Mouse (Mus musculus): ENCODE results near the gene Chst11. TPM values are rescaled to one million over a fixed set of nuclear protein-coding genes. Genes with fewer than 3 reads are reported as not detected.

The Chst11 gene
- total RNA-seq, 2 experiments from 2014 or later: 2.8 to 3.4 TPM

DNA sequence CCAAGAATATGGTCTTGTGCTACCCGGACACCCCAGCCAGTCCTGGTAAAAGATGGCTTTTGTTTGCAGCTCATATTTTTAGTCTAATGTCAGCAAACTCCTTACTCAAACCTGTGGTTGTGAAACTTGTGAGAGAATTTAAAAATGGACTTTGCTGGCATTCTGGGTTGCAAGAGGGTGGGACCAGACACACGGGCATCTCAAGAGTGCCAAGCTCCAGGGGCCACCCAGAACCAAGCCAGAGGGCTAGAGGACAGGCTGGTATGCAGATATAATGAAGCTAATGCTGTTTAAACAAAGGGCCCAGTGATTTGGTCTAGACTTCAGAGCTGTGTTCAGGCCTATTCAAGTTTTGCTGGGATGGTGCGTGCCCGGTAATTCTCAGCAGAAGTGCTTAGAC lies 2.1 kb downstream of the Chst11 start:
- no peak for DNase-seq (ENCODE audit: low spot score)
- intact Hi-C loops (cut with DNase I): loop anchor here (2.0 to 10.0 kb wide), 4 partner anchors 55 to 367 kb away; no protein-coding TSS in a partner anchor

DNA sequence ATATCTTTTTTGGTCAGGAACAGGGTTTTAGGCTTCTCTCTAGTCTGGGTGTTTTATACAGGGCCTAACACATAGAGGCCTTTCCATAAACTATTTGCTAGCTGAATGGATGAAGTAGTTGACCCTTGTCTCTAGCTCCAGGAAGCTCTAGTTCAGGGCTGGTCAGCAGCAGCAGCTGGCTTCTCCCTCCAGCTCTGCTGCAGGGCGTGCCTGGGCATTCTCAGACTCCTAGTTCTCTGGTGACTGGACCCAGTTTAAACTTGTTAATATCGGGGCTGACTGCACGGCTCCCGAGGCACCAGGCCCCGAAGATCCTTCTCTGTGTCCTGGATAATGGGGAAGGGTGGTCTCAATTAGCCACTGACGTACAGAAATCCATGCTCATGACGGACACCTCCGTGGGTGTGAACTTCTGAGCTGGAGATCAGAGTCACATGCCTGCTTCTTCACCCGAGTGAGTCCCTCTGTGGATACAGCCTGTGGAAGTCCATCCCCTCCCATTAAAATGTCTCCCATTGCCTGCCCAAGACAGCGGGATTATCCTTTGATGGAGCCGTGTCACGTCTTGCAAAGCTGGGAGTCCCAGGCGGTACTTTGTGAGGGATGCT lies 4.2 kb downstream of the Chst11 start:
- no peak for DNase-seq (ENCODE audit: low spot score)
- intact Hi-C loops (cut with DNase I): loop anchor here (2.0 to 10.0 kb wide), 4 partner anchors 15 to 365 kb away; no protein-coding TSS in a partner anchor

DNA sequence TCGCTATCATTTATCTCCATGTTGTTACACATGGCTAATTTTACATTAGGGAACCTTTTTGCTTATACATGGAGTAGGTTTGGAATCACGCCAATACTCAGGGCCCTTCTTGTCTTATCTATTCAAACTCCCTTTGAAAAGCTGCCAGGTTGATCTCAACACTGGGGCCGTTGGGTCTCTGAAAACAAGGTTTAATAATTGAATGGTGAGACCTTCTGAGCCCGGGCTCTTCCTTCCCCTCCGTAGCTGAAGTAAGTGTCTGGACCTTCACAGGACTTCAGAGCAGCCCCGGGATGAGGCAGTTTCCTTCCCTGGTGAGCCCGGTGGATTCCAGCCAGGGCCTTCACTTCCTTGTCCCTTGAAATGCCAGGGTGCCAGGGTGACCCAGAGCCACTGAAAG lies 5.6 kb downstream of the Chst11 start:
- intact Hi-C loops (cut with DNase I): no loop called here
- DNase-seq (ENCODE audit: low spot score): no peak

DNA sequence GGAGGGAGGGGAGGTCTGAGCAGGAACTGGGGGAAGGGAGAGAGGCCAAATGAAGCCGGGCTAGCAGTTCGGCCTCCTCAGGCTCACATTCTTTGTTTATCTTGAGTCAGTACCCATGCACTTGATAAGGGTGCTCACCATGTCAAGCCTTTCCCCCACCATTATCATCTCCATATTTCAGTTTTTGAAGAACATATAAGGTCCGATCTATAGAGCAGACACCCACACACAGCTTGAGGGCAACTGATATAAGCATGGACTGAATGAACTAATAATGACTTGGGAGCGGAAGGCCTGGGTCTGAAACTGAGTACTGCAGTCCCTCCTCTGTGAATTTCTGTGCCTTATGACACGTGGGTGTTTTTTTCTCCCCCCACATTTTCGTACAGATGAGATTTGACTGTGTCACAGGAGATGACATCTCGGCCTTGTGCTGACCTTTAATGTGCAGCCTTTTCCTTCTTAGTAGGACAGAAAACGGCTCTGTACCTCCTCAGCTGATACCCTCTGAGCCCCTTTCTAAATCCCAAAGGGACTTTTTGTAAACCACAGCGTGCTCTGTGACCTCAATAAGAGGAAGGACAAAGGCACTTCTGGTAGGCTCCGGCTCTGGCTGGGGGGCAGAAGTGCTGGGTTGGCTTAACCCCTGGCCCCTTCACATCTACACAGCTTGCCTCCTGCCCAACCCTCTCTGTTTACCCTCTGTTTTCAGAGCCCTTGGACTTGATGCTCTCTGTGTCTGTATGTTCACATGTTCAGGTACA lies 6.6 kb downstream of the Chst11 start:
- no peak for DNase-seq (ENCODE audit: low spot score)
- intact Hi-C loops (cut with DNase I): no loop called here

DNA sequence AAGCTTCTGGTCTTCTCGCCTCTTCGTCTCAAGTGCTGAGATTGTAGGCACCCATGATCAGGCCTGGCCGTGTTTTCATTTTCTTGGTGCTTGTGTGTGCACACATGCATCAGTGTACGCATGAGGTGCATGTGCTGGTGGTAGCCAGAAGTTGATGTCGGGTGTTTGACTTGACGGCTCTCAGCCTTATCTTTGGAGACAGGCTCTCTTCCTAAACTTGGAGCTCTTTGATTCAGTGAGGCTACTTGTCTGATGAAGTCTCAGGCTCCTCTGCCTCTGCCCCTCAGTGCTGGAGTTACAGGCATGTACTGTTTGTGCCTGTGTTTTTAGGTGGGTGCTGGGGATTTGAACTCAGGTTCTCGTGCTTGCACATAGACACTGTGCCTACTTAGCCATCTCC lies 9.0 kb downstream of the Chst11 start:
- intact Hi-C loops (cut with DNase I): no loop called here
- DNase-seq (ENCODE audit: low spot score): no peak

DNA sequence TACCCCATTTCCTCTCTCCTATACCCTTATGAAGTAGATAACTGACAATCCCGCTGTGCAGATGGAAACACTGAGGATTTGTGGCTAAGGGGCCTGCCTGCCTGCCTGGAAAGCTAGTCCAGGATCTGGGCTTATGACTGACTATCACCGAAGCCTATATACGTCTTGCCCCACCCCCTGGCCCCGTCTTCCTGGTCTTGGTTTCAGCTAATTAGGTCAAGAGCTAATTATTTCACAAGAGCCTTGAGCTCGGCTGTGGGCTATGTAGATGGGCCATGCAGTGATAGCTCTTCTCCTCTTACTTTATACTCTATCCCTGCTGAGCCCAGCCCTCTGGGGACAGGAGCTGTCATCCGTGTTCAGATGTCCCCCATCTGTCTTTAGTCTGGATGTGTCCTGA lies 12.2 kb downstream of the Chst11 start:
- intact Hi-C loops (cut with DNase I): no loop called here
- DNase-seq (ENCODE audit: low spot score): no peak

DNA sequence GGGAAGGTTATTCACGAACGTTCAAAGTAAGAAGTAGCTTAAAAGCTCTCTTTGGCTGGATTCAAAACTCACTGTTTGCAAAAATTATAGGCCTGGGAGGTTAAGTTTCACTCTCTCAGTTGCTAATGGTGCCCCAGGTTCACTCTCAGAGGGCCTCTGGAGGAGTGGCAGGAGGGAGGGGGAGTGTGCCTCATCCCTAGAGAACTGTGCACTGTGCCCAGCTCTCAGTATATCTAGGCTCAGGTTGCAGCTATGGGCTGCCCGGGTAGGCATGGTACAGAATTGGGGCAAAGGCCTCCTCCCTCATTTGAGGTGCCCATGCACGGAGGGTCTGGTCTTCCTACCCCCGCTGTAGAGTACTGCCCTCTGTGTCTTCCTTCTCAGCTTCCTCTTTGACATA lies 14.9 kb downstream of the Chst11 start:
- intact Hi-C loops (cut with DNase I): no loop called here
- DNase-seq (ENCODE audit: low spot score): no peak

DNA sequence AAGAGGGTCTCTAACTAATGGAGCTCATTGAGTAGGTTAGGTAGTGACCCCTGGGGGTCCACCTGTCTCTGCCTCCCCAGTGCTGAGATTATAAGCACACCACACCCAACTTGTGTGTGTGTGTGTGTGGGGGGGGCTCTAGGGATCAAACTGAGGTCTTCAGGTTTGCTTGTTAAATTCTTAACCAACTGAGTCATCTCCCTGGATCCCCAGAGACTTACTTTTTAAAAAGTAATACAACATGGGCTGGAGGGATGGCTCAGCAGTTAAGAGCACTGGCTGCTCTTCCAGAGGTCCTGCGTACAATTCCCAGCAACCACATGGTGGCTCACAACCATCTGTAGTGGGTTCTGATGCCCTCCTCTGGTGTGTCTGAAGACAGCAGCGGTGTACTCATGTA lies 15.4 kb downstream of the Chst11 start:
- intact Hi-C loops (cut with DNase I): no loop called here
- DNase-seq (ENCODE audit: low spot score): no peak

DNA sequence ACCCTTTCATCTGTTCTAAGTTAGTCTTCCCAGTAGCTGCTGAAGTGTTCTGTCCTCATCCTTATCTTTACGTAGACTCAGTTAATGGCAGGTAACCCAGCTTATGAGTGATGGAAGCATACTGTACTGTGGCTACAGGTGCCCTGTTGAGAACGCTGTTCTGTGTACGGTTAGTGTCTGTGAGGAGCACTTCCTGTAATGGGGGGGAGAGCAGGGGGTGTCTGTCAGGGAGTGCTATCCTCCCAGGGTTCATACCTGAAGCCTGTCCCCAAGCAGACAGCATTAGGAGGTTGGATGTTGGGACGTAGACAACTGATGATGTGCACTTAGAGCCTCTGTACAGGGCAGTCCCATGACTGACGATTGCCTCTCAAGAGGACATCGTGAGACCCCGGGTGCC lies 18.6 kb downstream of the Chst11 start:
- intact Hi-C loops (cut with DNase I): loop anchor here (2.0 kb wide), 1 partner anchor 15 kb away; no protein-coding TSS in a partner anchor
- no peak for DNase-seq (ENCODE audit: low spot score)

DNA sequence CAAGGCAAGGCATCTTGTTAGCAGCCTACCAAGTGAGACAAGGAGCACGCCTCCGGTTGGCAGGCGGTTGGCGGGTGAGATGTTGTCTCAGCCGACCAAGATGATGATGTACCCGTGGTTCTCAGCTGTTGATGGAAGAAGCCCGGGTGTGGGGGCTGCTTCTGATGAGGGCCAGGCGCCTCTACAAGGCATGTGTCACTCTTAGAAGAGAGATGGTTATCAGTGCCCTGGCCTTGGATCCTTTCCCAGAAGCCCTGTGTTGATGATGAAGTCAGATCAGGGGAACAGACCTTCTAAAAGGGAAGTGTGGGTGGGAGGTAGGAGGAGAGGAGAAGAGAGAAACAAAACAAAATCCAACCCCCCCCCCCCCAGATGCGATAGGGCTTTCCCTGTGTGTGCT lies 19.1 kb downstream of the Chst11 start:
- no peak for DNase-seq (ENCODE audit: low spot score)
- intact Hi-C loops (cut with DNase I): loop anchor here (2.0 kb wide), 1 partner anchor 16 kb away; no protein-coding TSS in a partner anchor

DNA sequence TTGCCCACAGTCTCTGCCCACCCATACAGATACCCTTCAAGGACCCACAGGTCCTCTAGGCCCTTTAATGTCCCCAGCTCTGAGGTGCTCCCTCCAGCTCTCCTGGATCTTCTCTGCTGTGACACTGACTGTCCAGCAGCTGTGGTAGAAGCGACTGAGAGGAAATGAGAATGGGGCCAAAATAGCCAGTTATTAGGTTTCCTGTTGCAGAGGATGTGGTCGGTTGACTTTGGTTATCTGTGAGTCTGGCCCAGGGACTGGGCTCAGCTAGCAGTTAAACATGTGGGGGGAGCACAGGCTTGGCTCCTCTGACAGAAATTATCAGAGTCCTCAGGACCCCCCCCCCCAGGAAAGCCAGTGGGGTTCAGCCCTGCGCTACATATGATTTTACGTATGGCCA lies 19.7 kb downstream of the Chst11 start:
- DNase-seq (ENCODE audit: low spot score): no peak
- intact Hi-C loops (cut with DNase I): loop anchor here (2.0 kb wide), 1 partner anchor 16 kb away; no protein-coding TSS in a partner anchor

DNA sequence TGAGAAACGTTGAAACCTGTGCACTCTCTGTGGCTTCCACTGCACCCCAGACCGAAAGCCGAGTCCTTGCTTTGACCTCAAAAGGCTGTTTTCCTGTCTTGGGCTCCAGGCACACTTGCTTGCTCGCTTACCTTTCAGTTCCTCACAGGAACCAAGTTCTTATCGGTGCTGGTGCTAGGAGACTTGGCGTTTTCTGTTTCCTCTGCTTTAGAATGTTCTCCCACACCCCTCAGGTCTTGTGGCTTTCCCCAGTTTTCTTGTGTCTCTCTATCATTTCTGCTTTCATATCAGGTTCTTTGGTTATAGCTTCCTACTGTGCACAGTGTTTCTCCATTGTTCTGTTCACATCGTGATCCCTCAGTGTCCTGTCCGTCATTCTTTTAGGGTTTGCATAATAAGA lies 21.0 kb downstream of the Chst11 start:
- no peak for DNase-seq (ENCODE audit: low spot score)
- intact Hi-C loops (cut with DNase I): loop anchor here (1.0 kb wide), 1 partner anchor 23 kb away; no protein-coding TSS in a partner anchor

DNA sequence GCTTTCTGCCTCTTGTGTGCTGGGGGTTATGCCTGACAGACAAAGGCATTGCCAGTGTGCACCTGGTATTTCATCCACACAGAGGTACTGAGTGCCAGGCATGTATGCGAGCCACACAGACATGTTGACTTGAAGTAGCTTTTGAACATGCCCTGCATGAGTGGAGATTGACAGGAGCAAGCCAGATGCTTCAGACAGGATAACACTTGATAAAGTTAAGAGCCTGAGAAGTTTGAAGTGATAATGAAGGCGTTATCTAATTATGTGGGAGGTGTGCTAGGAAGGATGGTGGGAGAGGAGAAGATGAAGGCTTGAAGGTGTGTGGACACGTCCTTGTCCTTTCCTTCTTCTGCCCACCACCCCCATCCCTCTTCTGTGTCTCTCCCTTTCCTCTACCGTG lies 28.7 kb downstream of the Chst11 start:
- no peak for DNase-seq (ENCODE audit: low spot score)
- intact Hi-C loops (cut with DNase I): no loop called here

DNA sequence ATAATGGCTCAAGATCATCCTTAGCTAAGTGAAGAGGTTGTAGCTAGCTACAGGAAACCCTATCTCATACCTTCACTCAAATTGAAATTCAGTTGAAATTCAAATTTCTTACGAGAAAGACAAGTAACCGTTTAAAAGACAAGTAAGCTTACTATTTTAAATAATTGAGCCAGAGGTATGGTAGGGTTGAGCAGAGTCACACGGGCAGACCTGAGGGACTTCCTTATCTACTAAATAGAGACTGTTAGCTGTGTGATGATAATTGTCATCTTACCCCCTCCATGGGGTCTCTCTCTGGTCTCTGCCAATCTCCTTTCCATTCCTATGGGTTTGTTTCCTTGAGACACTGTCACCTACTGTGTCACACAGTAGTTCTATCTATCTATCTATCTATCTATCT lies 30.6 kb downstream of the Chst11 start:
- DNase-seq (ENCODE audit: low spot score): no peak

DNA sequence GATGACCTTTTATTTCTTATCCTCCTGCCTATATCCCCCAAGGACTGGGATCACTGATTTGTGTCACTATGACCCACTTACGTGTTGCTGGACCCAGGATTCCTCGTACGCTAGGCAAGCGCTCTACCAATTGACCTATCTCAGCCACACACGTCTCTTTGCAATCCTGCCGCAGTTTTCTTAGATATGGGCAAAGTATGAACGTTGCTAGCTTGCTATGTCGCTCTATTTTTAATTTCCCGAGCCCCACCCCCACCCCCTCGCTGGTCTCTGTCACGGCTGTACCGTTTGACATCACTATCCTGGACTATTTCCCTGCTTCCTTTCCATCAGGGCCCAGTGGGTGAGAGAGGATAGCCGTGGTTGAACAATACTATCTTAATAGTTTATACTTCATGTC lies 31.5 kb downstream of the Chst11 start:
- no peak for DNase-seq (ENCODE audit: low spot score)
- intact Hi-C loops (cut with DNase I): no loop called here

More for the DNA sequence above, 30.6 kb downstream of the Chst11 start:
- intact Hi-C loops (cut with DNase I): no loop called here

DNA sequence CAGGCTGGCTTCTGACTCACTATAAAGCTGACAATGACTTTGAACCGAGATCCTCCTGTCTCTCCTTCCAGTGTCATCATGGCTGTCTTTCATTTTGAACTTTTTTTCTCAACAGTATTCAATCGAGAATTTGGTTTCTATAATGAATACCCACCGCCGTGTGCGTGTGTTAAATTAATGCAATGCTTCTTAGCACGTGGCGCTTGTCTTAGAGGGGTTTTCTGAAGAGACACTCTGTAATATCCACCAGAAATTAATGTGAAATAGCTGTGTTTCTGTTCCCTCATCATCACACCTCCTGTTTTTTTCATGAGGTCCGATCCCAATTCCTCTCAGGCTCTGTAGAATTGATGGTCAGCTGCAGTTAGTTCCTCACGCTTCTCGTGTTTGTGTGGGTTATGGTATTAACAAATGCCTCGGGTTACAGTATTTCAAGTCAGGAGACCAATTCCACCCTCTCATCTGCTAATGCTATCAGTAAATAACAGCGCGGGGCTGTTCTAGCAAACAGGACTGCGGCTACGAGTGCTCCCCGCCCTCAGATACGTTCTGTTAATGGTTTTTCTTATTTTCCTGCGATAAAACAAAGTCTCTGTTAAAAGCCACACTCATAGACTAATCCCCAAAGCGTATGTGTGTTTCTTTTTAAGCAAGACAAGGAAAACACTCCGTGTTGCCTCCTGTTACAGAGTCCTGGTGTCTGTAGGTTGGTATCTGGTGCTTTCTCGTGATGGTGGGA lies 32.6 kb downstream of the Chst11 start:
- intact Hi-C loops (cut with DNase I): no loop called here

DNA sequence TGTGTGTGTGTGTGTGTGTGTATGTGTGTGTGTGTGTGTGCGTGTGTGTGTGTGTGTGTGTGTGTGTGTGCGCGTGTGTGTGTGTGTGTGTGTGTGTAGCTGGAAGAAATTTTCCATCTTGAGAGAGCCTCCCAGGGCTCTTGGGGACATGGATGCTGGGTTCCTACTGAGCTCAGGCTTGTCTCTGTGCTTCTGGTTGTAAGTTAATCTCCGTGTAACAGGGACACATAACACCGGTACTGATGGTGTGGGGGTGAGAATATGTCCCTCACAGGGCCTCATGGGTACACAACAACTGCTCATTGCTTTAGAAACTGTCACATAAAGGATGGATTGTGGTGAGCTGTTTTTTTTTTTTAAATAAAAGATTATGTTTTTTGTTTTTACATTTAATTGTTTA lies 33.2 kb downstream of the Chst11 start:
- intact Hi-C loops (cut with DNase I): no loop called here
- DNase-seq (ENCODE audit: low spot score): no peak

More for the DNA sequence above, 32.6 kb downstream of the Chst11 start:
- DNase-seq (ENCODE audit: low spot score): no peak

DNA sequence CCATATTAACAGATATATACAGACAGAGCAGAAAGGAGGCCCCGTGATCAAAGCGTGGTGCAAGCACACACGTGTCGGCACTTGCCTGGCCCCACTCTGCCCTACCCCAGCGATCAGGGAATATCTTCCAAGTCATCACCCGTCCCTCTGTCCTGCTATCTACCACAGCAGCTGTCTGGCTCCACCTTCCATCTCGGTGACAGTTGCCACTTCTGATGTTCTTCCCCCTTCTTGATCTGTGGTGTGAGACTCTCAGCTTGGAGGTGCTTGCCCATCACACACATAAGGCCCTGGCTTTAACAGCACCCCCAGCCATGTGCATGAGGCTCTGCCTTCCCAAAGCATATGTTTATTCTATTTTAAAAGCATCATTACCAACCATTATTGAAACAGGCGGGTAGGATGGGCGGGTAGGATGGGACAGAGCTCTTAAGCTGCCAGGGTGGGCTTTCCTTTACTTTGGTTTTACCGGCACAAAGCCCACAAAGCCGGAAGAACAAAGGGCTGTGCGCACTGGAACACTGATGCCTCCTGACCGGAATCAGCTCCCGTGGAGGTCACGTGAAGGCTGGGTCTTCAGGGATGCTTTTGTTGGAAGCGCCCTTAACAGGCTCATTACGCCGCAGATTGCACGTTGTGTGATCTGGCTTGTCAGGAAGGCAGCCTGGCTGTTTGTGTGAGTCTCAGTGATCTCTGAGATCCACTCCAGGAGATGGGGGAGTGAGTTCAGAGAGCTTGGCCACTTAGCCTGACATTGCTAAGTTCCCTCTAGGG lies 34.4 kb downstream of the Chst11 start:
- DNase-seq (ENCODE audit: low spot score): no peak
- intact Hi-C loops (cut with DNase I): no loop called here

DNA sequence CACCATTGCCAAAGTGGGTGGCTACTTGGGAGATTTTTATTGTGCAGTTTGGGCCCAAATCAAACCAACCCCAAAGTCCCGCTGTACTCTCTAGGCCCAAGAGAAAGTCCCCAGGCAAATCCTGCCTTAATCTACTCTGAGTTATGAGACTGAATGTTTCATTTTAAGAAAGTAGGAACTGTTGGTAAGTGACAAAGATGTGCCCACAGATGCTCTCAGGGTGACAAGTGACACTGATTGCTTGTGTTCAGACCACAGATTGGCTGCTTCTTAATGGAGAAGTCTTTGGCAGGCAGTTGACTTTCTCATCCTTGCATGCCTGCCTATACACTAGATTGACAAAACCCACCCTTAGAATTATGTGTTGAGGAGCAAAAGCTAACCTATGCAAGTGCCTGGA lies 37.3 kb downstream of the Chst11 start:
- intact Hi-C loops (cut with DNase I): no loop called here

DNA sequence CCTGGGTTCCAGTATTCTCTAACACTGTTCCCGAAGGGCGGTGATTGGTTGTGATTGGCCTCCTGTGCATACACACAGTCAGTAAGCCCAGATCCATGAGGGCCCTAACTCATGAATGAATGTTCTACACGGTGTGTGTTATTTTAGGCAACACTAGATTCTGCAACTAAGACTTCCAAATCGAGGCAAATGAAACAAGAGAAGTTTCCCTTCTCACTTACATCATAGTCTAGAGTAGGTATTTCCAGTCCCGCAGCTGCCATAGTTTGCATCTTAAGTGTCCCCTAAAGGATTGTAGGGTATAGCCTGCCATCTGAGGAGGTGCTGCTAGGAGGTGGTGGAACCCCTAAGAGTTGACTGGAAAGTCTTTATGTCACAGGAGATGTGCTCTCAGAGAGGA lies 40.9 kb downstream of the Chst11 start:
- DNase-seq (ENCODE audit: low spot score): no peak
- intact Hi-C loops (cut with DNase I): no loop called here

More for the DNA sequence above, 37.3 kb downstream of the Chst11 start:
- DNase-seq (ENCODE audit: low spot score): no peak
